Mouse (Mus musculus): ENCODE results near the gene Yif1b. TPM values are rescaled to one million over a fixed set of nuclear protein-coding genes. Genes with fewer than 3 reads are reported as not detected.
A peak's percentile ranks its signal among the peaks of the same experiment; 100 is the strongest.
"Not testable (repeated sequence)": the region's sequence is repeated elsewhere in the genome, so short reads cannot be mapped to it uniquely, and the experiment has no call there.

The Yif1b gene
- 201 and 296 TPM in 2 replicates for total RNA-seq (2012; rRNA removed)

DNA sequence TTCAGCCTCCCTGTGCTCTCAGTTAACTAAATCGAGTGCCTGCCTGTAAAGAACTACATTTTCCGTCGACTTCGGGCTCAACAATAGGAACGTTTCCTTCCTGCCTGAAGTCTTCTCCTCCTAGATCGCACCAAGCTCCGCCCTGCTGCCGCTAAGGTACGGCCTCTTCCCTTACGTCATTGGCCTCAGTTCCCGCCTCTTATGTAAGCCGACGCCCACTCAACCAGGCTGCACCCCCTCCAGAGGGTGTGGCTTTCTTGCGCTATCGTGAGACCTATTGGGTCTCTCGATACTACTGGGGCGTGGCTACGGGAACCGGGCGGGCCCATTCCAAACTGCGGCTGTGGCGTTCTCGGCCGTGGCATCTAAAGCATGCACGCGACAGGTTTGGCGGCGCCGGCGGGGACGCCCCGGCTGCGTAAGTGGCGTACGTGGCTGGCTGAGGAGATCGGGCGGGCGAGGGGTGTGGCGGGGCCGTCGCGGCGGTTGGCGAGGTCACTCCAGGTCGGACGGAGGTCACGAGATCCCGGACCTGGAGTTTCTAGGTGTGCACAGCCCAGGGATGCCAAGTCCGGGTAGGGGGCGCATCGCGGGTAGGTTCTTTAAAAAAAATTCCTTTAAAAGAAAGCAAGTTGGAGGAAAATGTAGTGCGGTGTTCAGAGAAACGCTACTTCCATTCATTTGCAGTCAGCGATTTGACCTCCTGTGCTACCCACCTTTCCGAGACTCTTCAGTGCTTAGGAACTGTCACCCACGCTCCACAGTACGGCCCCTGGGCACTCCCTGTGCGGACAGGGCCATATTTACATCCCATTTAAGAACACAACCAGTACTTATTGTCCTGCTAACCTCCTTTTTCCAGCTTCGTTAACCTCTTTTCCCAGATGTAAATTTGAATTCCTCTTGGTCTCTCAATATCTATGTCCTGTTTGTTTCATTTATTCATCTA, at the start of gene Yif1b:
Gene Yif1b, plus strand, starts transcription at position 311 of the 949 bp plus-strand sequence.
- in situ Hi-C loops (cut with MboI; ENCODE audit: low sequenced_read_pairs in 2 of 2, unreplicated experiment in 2 of 2), result no loop called here
- TF ChIP-seq HCFC1 (IDR thresholded peaks at IDR 0.05; ENCODE audit: borderline replicate concordance, insufficient read depth, low read length) (peak; percentile 68; the same call in 1 of the 2 replicates), ZNF384 (IDR thresholded peaks at IDR 0.05; ENCODE audit: low read depth, low read length) (no peak), CHD2 (IDR thresholded peaks at IDR 0.05; ENCODE audit: low read depth, low read length) (peak; percentile 93)
- Histone ChIP-seq H3K9ac (ENCODE audit: insufficient read depth, low read depth, low read length, poor library complexity, severe bottlenecking) (peak within 1 kb of the TSS; percentile 89), H3K27ac (ENCODE audit: insufficient read depth, low read depth, low read length, poor library complexity, severe bottlenecking) (peak within 1 kb of the TSS; percentile 72), H3K36me3 (ENCODE audit: control insufficient read depth, insufficient read depth, low read length, poor library complexity, severe bottlenecking) (peaks cover 7% of the 10 kb centered on the region; the same call in 1 of the 2 replicates), H3K9me3 (ENCODE audit: control insufficient read depth, insufficient read depth, low read depth, low read length) (no peaks in the 10 kb centered on the region), H3K4me1 (ENCODE audit: control insufficient read depth in 2 of 2, insufficient read depth in 2 of 2, low read length in 2 of 2, poor library complexity in 1 of 2) (peaks cover 3 to 4% of the 10 kb centered on the region in 2 experiments; a peak in 2 of 4 replicates), H3K4me3 (ENCODE audit: insufficient read depth in 1 of 2, low read depth in 1 of 2, low read length in 2 of 2, poor library complexity in 1 of 2, severe bottlenecking in 1 of 2) (peak within 1 kb of the TSS; percentile 79 to 81)
- DNase-seq (ENCODE audit: low read depth, low spot score), result peak; percentile 100

GRCm38 (mm10) chr7:29194230-29194629, 43.9 kb upstream of the Yif1b start:
- H3K9ac ChIP-seq (ENCODE audit: insufficient read depth, low read depth, low read length, poor library complexity, severe bottlenecking); in situ Hi-C loops (cut with MboI; ENCODE audit: low sequenced_read_pairs in 2 of 2, unreplicated experiment in 2 of 2); H3K27ac ChIP-seq (ENCODE audit: insufficient read depth, low read depth, low read length, poor library complexity, severe bottlenecking); DNase-seq (ENCODE audit: low read depth, low spot score); H3K36me3 ChIP-seq (ENCODE audit: control insufficient read depth, insufficient read depth, low read length, poor library complexity, severe bottlenecking); H3K4me3 ChIP-seq (ENCODE audit: insufficient read depth in 1 of 2, low read depth in 1 of 2, low read length in 2 of 2, poor library complexity in 1 of 2, severe bottlenecking in 1 of 2); H3K4me1 ChIP-seq (ENCODE audit: control insufficient read depth in 2 of 2, insufficient read depth in 2 of 2, low read length in 2 of 2, poor library complexity in 1 of 2); H3K9me3 ChIP-seq (ENCODE audit: control insufficient read depth, insufficient read depth, low read depth, low read length): not testable (repeated sequence)

DNA sequence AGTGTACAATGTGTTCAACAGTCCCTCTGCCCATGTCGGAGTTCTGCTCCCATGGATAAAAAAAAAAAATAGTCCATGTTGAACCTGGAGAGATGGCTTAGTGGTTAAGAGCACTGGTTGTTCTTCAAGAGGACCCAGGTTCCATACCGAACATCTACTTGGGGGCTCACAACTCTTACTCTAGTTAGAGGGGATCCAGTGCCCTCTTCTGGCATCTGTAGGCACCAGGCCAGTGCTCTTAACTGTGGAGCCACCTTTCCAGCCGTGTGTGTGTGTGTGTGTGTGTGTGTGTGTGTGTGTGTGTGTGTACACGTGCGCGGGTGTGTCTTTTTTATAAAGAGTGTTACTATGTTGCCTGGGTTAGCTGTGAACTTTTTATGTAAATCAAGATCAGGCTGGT, 35.6 kb upstream of the Yif1b start:
- no peak overlapping the region for H3K4me3 ChIP-seq (ENCODE audit: insufficient read depth in 1 of 2, low read depth in 1 of 2, low read length in 2 of 2, poor library complexity in 1 of 2, severe bottlenecking in 1 of 2)
- TF ChIP-seq CHD2 (IDR thresholded peaks at IDR 0.05; ENCODE audit: low read depth, low read length) (no peak), ZNF384 (IDR thresholded peaks at IDR 0.05; ENCODE audit: low read depth, low read length) (no peak), MAFK (IDR thresholded peaks at IDR 0.05; ENCODE audit: insufficient read depth, low read depth, low read length) (no peak), ZC3H11A (IDR thresholded peaks at IDR 0.05; ENCODE audit: borderline replicate concordance, low read depth, low read length) (no peak), HCFC1 (IDR thresholded peaks at IDR 0.05; ENCODE audit: borderline replicate concordance, insufficient read depth, low read length) (no peak)
- no peaks in the 10 kb centered on the region for H3K9me3 ChIP-seq (ENCODE audit: control insufficient read depth, insufficient read depth, low read depth, low read length)
- no peak overlapping the region for H3K27ac ChIP-seq (ENCODE audit: insufficient read depth, low read depth, low read length, poor library complexity, severe bottlenecking)
- in situ Hi-C loops (cut with MboI; ENCODE audit: low sequenced_read_pairs in 2 of 2, unreplicated experiment in 2 of 2), result loop anchor here (5.0 to 10.0 kb wide), 2 partner anchors 512 to 515 kb away; no protein-coding TSS in a partner anchor
- H3K36me3 ChIP-seq (ENCODE audit: control insufficient read depth, insufficient read depth, low read length, poor library complexity, severe bottlenecking), result no peaks in the 10 kb centered on the region
- no peak for DNase-seq (ENCODE audit: low read depth, low spot score)
- H3K9ac ChIP-seq (ENCODE audit: insufficient read depth, low read depth, low read length, poor library complexity, severe bottlenecking), result no peak overlapping the region
- no peaks in the 10 kb centered on the region for H3K4me1 ChIP-seq (ENCODE audit: control insufficient read depth in 2 of 2, insufficient read depth in 2 of 2, low read length in 2 of 2, poor library complexity in 1 of 2)

- H3K9me3 ChIP-seq (ENCODE audit: control insufficient read depth, insufficient read depth, low read depth, low read length); DNase-seq (ENCODE audit: low read depth, low spot score); H3K36me3 ChIP-seq (ENCODE audit: control insufficient read depth, insufficient read depth, low read length, poor library complexity, severe bottlenecking); H3K9ac ChIP-seq (ENCODE audit: insufficient read depth, low read depth, low read length, poor library complexity, severe bottlenecking); H3K4me1 ChIP-seq (ENCODE audit: control insufficient read depth in 2 of 2, insufficient read depth in 2 of 2, low read length in 2 of 2, poor library complexity in 1 of 2); in situ Hi-C loops (cut with MboI; ENCODE audit: low sequenced_read_pairs in 2 of 2, unreplicated experiment in 2 of 2): not testable (repeated sequence)
- peak overlapping the region; percentile 60; the same call in 1 of the 2 replicates for H3K27ac ChIP-seq (ENCODE audit: insufficient read depth, low read depth, low read length, poor library complexity, severe bottlenecking)
- peak overlapping the region; percentile 29 to 63; a peak in 3 of 4 replicates for H3K4me3 ChIP-seq (ENCODE audit: insufficient read depth in 1 of 2, low read depth in 1 of 2, low read length in 2 of 2, poor library complexity in 1 of 2, severe bottlenecking in 1 of 2)
Observed at GRCm38 (mm10) chr7:29211013-29211412, 27.1 kb upstream of the Yif1b start.

Data from ES-E14 (cell line).